Mouse (Mus musculus): ENCODE data around the gene Nav3.
"Not testable (repeated sequence)": the region's sequence is repeated elsewhere in the genome, so short reads cannot be mapped to it uniquely, and the experiment has no call there.

The Nav3 gene

GRCm38 (mm10) chr10:110455838-110456493, at the start of gene Nav3:
Gene Nav3, minus strand, starts transcription at chr10:110456204.
- peak; percentile 69 to 73 for DNase-seq

- DNase-seq = no peak
Measured at GRCm38 (mm10) chr10:110485306-110485705, 29.3 kb upstream of the Nav3 start.

GRCm38 (mm10) chr10:110484822-110485221, 28.8 kb upstream of the Nav3 start:
- DNase-seq = no peak

- no peak for DNase-seq
Measured at GRCm38 (mm10) chr10:110479189-110479588, 23.2 kb upstream of the Nav3 start.

GRCm38 (mm10) chr10:110477689-110478314, 21.8 kb upstream of the Nav3 start:
- no peak for DNase-seq

- DNase-seq = no peak
Measured at GRCm38 (mm10) chr10:110474107-110474506, 18.1 kb upstream of the Nav3 start.

GRCm38 (mm10) chr10:110469445-110469844, 13.4 kb upstream of the Nav3 start:
- DNase-seq = no peak

- peak; percentile 59 to 63 for DNase-seq
Measured at GRCm38 (mm10) chr10:110455063-110455837, 754 bp downstream of the Nav3 start.

GRCm38 (mm10) chr10:110453566-110453965, 2.4 kb downstream of the Nav3 start:
- no peak for DNase-seq

GRCm38 (mm10) chr10:110440396-110440795, 15.6 kb downstream of the Nav3 start:
- DNase-seq = peak; percentile 53 to 55

GRCm38 (mm10) chr10:110431078-110431477, 24.9 kb downstream of the Nav3 start:
- no peak for DNase-seq

- no peak for DNase-seq
Measured at GRCm38 (mm10) chr10:110429578-110429977, 26.4 kb downstream of the Nav3 start.

GRCm38 (mm10) chr10:110429052-110429451, 27.0 kb downstream of the Nav3 start:
- no peak for DNase-seq

- no peak for DNase-seq
Measured at GRCm38 (mm10) chr10:110421533-110421932, 34.5 kb downstream of the Nav3 start.

GRCm38 (mm10) chr10:110417003-110417402, 39.0 kb downstream of the Nav3 start:
- DNase-seq = no peak

GRCm38 (mm10) chr10:110415624-110416023, 40.4 kb downstream of the Nav3 start:
- no peak for DNase-seq

GRCm38 (mm10) chr10:110413281-110413897, 42.6 kb downstream of the Nav3 start:
- no peak for DNase-seq

- DNase-seq = no peak
Measured at GRCm38 (mm10) chr10:110402950-110403349, 53.1 kb downstream of the Nav3 start.

GRCm38 (mm10) chr10:110400642-110401041, 55.4 kb downstream of the Nav3 start:
- no peak for DNase-seq

GRCm38 (mm10) chr10:110398643-110399042, 57.4 kb downstream of the Nav3 start:
- DNase-seq = no peak

- no peak for DNase-seq
Measured at GRCm38 (mm10) chr10:110386476-110387197, 69.4 kb downstream of the Nav3 start.

GRCm38 (mm10) chr10:110383506-110384229, 72.3 kb downstream of the Nav3 start:
- not testable (repeated sequence) for DNase-seq

All from cerebellum, postnatal 36 days (tissue).